8 mouse cellular contexts compared by ENCODE assay signal in genomic region chr1:162548016-162548916, GRCm38 (mm10). TPM values are rescaled to one million over a fixed set of nuclear protein-coding genes. Genes with fewer than 3 reads are reported as not detected.
DNase-seq lines count a peak whose midpoint lies in the region; ATAC-seq and TF ChIP-seq lines count a peak whose summit lies in the region.

TSS of gene Mettl13 (minus strand) at chr1:162548551.

- TF ChIP-seq CTCF in layer of hippocampus, adult 2 months (conservative IDR thresholded peaks at IDR 0.05): peak; percentile 13; the same call in 1 of the 2 replicates
- no peak for TF ChIP-seq CTCF in lung, embryonic 14.5 days (IDR thresholded peaks at IDR 0.05; ENCODE audit: low read depth)

- WGBS in forebrain, embryonic 15.5 days: under 1% methylated on average over 52 of the region's 52 CpGs
- WGBS in lung, embryonic 14.5 days: under 1% methylated on average over 52 of the region's 52 CpGs

- H3K27me3 ChIP-seq in forebrain, embryonic 15.5 days: no peaks in the 10 kb centered on the region
- H3K27me3 ChIP-seq in lung, embryonic 14.5 days (ENCODE audit: insufficient read depth, low read length): no peaks in the 10 kb centered on the region

- no peak within 1 kb of the TSS; the same call in 1 of the 2 replicates for H3K27ac ChIP-seq in ES-E14 (ENCODE audit: insufficient read depth, low read depth, low read length, poor library complexity, severe bottlenecking)
- H3K27ac ChIP-seq in forebrain, embryonic 15.5 days (replicated peaks): peak within 1 kb of the TSS; percentile 88
- H3K27ac ChIP-seq in layer of hippocampus, adult 2 months: peak within 1 kb of the TSS; percentile 95
- H3K27ac ChIP-seq in lung, embryonic 14.5 days (ENCODE audit: low read depth): peak within 1 kb of the TSS; percentile 37; the same call in 1 of the 2 replicates

- no peaks in the 10 kb centered on the region for H3K9me3 ChIP-seq in ES-E14 (ENCODE audit: control insufficient read depth, insufficient read depth, low read depth, low read length)
- H3K9me3 ChIP-seq in forebrain, embryonic 15.5 days: no peaks in the 10 kb centered on the region
- no peaks in the 10 kb centered on the region for H3K9me3 ChIP-seq in lung, embryonic 14.5 days (ENCODE audit: low read depth, low read length)

- peak within 1 kb of the TSS; percentile 94 for H3K9ac ChIP-seq in ES-E14 (ENCODE audit: insufficient read depth, low read depth, low read length, poor library complexity, severe bottlenecking)
- H3K9ac ChIP-seq in forebrain, embryonic 15.5 days (replicated peaks): peak within 1 kb of the TSS; percentile 65
- H3K9ac ChIP-seq in lung, embryonic 14.5 days: peak within 1 kb of the TSS; percentile 71

- H3K4me1 ChIP-seq in ES-E14 (ENCODE audit: control insufficient read depth in 2 of 2, insufficient read depth in 2 of 2, low read length in 2 of 2, poor library complexity in 1 of 2): peaks cover 3 to 5% of the 10 kb centered on the region in 2 experiments; a peak in 1 of 4 replicates
- peaks cover 22% of the 10 kb centered on the region for H3K4me1 ChIP-seq in forebrain, embryonic 15.5 days
- H3K4me1 ChIP-seq in lung, embryonic 14.5 days (ENCODE audit: insufficient read depth): 0 out of 2 replicates have a peak, but pooled peaks cover 5% of the 10 kb centered on the region

- in situ Hi-C loops in ES-E14 (cut with MboI; ENCODE audit: low sequenced_read_pairs in 2 of 2, unreplicated experiment in 2 of 2): no loop called here

- DNase-seq in ES-E14 (ENCODE audit: low read depth, low spot score): peak; percentile 84
- peak; percentile 89 for DNase-seq in cerebellum, adult 11-12 months
- peak; percentile 82 to 85 for DNase-seq in heart, postnatal 36 days
- DNase-seq in layer of hippocampus, adult 2 months (ENCODE audit: low spot score in 2 of 2): peak; percentile 81 to 89
- peak; percentile 95 for DNase-seq in lung, embryonic 14.5 days
- peak; percentile 82 for DNase-seq in ovary, adult 18-20 months (ENCODE audit: low spot score)
- peak; percentile 96 for DNase-seq in thymus, postnatal 0 days (ENCODE audit: low spot score)

- H3K4me3 ChIP-seq in ES-E14 (ENCODE audit: insufficient read depth in 1 of 2, low read depth in 1 of 2, low read length in 2 of 2, poor library complexity in 1 of 2, severe bottlenecking in 1 of 2): peak within 1 kb of the TSS; percentile 74 to 83
- peak within 1 kb of the TSS; percentile 84 for H3K4me3 ChIP-seq in forebrain, embryonic 15.5 days
- peak within 1 kb of the TSS; percentile 68 for H3K4me3 ChIP-seq in layer of hippocampus, adult 2 months
- peak within 1 kb of the TSS; percentile 77 for H3K4me3 ChIP-seq in lung, embryonic 14.5 days (ENCODE audit: low read depth, low read length)

- intact Hi-C loops in heart, postnatal 36 days (cut with DNase I): loop anchor here (2.0 to 5.0 kb wide), 5 partner anchors 23 to 1379 kb away; partner anchors contain the start of genes Scyl3, Suco and Vamp4

- ATAC-seq in forebrain, embryonic 15.5 days (replicated peaks): peak; percentile 100
- peak; percentile 99 for ATAC-seq in lung, embryonic 14.5 days (ENCODE audit: insufficient read depth)

- H3K36me3 ChIP-seq in ES-E14 (ENCODE audit: control insufficient read depth, insufficient read depth, low read length, poor library complexity, severe bottlenecking): peaks cover 18% of the 10 kb centered on the region
- H3K36me3 ChIP-seq in forebrain, embryonic 15.5 days: peaks cover 27% of the 10 kb centered on the region
- H3K36me3 ChIP-seq in lung, embryonic 14.5 days (ENCODE audit: insufficient read depth): peaks cover 33% of the 10 kb centered on the region

- H3K4me2 ChIP-seq in forebrain, embryonic 15.5 days (replicated peaks): peak within 1 kb of the TSS; percentile 92
- peak within 1 kb of the TSS; percentile 89 for H3K4me2 ChIP-seq in lung, embryonic 14.5 days

TF ChIP-seq in ES-E14, 5 proteins besides CTCF, POLR2A, EP300 and RAD21:
- TF ChIP-seq HCFC1 (IDR thresholded peaks at IDR 0.05; ENCODE audit: borderline replicate concordance, insufficient read depth, low read length): 0 out of 2 replicates have a peak, but pooled peaks have one; percentile 10
- no peak for TF ChIP-seq CHD2 (IDR thresholded peaks at IDR 0.05; ENCODE audit: low read depth, low read length)

RNA-seq across cellular contexts. Expression of gene Mettl13, which starts in this region (rescaled TPM):
- 26.8 and 30.5 TPM in 2 replicates for total RNA-seq in ES-E14 (2012; rRNA removed)
- 22.2 and 24.7 TPM in 2 replicates for polyA plus RNA-seq in forebrain, embryonic 15.5 days (2015; fragmentation: Nextera tagmentation; extraction: Ambion mirVana)
- 1 to 10 TPM; 5.1 to 7.5 TPM for total RNA-seq in heart, postnatal 36 days (2021)
- total RNA-seq in layer of hippocampus, adult 2 months (2021): 10 to 100 TPM; 11.2 to 12.3 TPM
- polyA plus RNA-seq in lung, embryonic 14.5 days (2014; fragmentation: Nextera tagmentation; extraction: Ambion mirVana): 19.8 and 20.9 TPM in 2 replicates
- polyA plus RNA-seq in thymus, postnatal 0 days (2015; fragmentation: Nextera tagmentation; extraction: Ambion mirVana): 17.7 and 17.9 TPM in 2 replicates
